Mouse (Mus musculus) heart, adult 9 months (tissue): ENCODE results near the gene Tmem234.

Source experiments
- DNase-seq, 2 experiments: peaks; one replicate each; pipeline ENCODE4 v3.0.0; 2022; ENCODE audit warnings: low spot score in 2 of 2

Gene Tmem234

GRCm38 (mm10) chr4:129672083-129672877, 71.8 kb downstream of the Tmem234 start, which contains the start of gene Kpna6:
Kpna6 (minus strand) TSS chr4:129672767.
- DNase-seq = peak; percentile 90 to 91

- DNase-seq = no peak
Measured at GRCm38 (mm10) chr4:129672878-129673449, 72.5 kb downstream of the Tmem234 start.
